Mouse (Mus musculus) 3T3-L1 (cell line): ENCODE results near the gene Ddx19a.

Experiments
- DNase-seq: peaks from one replicate; pipeline ENCODE4 v3.0.0-alpha.2; 2015; ENCODE audit warnings: low read depth, low spot score

The Ddx19a gene

GRCm38 (mm10) chr8:110969910-110970770, 27.5 kb downstream of the Ddx19a start:
- DNase-seq: no peak

GRCm38 (mm10) chr8:110967326-110967725, 30.3 kb downstream of the Ddx19a start:
- DNase-seq: no peak

- DNase-seq: no peak
Observed at GRCm38 (mm10) chr8:110966586-110966985, 31.0 kb downstream of the Ddx19a start.

- DNase-seq: peak; percentile 99
Observed at GRCm38 (mm10) chr8:110965594-110965993, 32.0 kb downstream of the Ddx19a start.

- no peak for DNase-seq
Observed at GRCm38 (mm10) chr8:110964666-110965065, 32.9 kb downstream of the Ddx19a start.

- DNase-seq: peak; percentile 84
Observed at GRCm38 (mm10) chr8:110963051-110963450, 34.5 kb downstream of the Ddx19a start.

- no peak for DNase-seq
Observed at GRCm38 (mm10) chr8:110959906-110960305, 37.7 kb downstream of the Ddx19a start.

- DNase-seq: no peak
Observed at GRCm38 (mm10) chr8:110959071-110959780, 38.4 kb downstream of the Ddx19a start.

- peak; percentile 42 for DNase-seq
Observed at GRCm38 (mm10) chr8:110958553-110958952, 39.0 kb downstream of the Ddx19a start.

- DNase-seq: no peak
Observed at GRCm38 (mm10) chr8:110958135-110958534, 39.5 kb downstream of the Ddx19a start.

GRCm38 (mm10) chr8:110957471-110957870, 40.1 kb downstream of the Ddx19a start:
- no peak for DNase-seq

GRCm38 (mm10) chr8:110956619-110957450, 40.8 kb downstream of the Ddx19a start:
- no peak for DNase-seq

- DNase-seq: no peak
Observed at GRCm38 (mm10) chr8:110954776-110955175, 42.8 kb downstream of the Ddx19a start.

- no peak for DNase-seq
Observed at GRCm38 (mm10) chr8:110950065-110950484, 47.5 kb downstream of the Ddx19a start.

GRCm38 (mm10) chr8:110945716-110946115, 51.9 kb downstream of the Ddx19a start:
- no peak for DNase-seq

- peak; percentile 93 for DNase-seq
Observed at GRCm38 (mm10) chr8:110944276-110944876, 53.2 kb downstream of the Ddx19a start.

GRCm38 (mm10) chr8:110941453-110941948, 56.1 kb downstream of the Ddx19a start:
- DNase-seq: peak; percentile 100

- peak; percentile 71 for DNase-seq
Observed at GRCm38 (mm10) chr8:110940682-110941452, 56.7 kb downstream of the Ddx19a start.

- peak; percentile 59 for DNase-seq
Observed at GRCm38 (mm10) chr8:110938882-110939589, 58.6 kb downstream of the Ddx19a start.

- no peak for DNase-seq
Observed at GRCm38 (mm10) chr8:110936217-110936616, 61.4 kb downstream of the Ddx19a start.
